Mouse (Mus musculus) stomach, postnatal 0 days (tissue): ENCODE data around the gene Hirip3. TPM values are rescaled to one million over a fixed set of nuclear protein-coding genes. Genes with fewer than 3 reads are reported as not detected.

Experiments
- ATAC-seq: fragments of 200-750 bp; cut with Nextera tagmentation; 2 replicates; pipeline ENCODE4 v1.8.0; 2017; ENCODE audit not compliant: low FRiP score, low TSS enrichment
- DNase-seq: peaks from one replicate; pipeline ENCODE4 v3.0.0-alpha.2; 2016; ENCODE audit warnings: low spot score
- H3K27ac ChIP-seq: fragments of 300-500 bp; sonication (generic); replicated peaks from 2 replicates; pipeline ENCODE4 v1.5.1; 2014; ENCODE audit warnings: mild to moderate bottlenecking, control low read depth
- H3K27me3 ChIP-seq: fragments of 300-500 bp; sonication (generic); 2 replicates; pipeline ENCODE4 v1.6.1; 2014; ENCODE audit warnings: low read length; ENCODE audit not compliant: control insufficient read depth, insufficient read depth
- H3K36me3 ChIP-seq: fragments of 300-500 bp; sonication (generic); 2 replicates; pipeline ENCODE4 v1.6.1; 2014; ENCODE audit warnings: low read length, mixed read lengths; ENCODE audit not compliant: control insufficient read depth, insufficient read depth
- H3K4me1 ChIP-seq: fragments of 300-500 bp; sonication (generic); replicated peaks from 2 replicates; pipeline ENCODE4 v1.6.1; 2014; ENCODE audit warnings: antibody characterized with exemption; ENCODE audit not compliant: control insufficient read depth, insufficient read depth
- H3K4me2 ChIP-seq: fragments of 300-500 bp; sonication (generic); replicated peaks from 2 replicates; pipeline ENCODE4 v1.6.1; 2014; ENCODE audit warnings: low read depth, mild to moderate bottlenecking, control low read depth, moderate library complexity
- H3K4me3 ChIP-seq: fragments of 300-500 bp; sonication (generic); 2 replicates; pipeline ENCODE4 v1.5.1; 2014; ENCODE audit warnings: low read depth, low read length, control low read depth
- H3K9ac ChIP-seq: fragments of 300-500 bp; sonication (generic); 2 replicates; pipeline ENCODE4 v1.6.1; 2014; ENCODE audit warnings: mild to moderate bottlenecking, low read length, control low read depth, mixed read lengths
- H3K9me3 ChIP-seq: fragments of 300-500 bp; sonication (generic); 2 replicates; pipeline ENCODE4 v1.6.1; 2016; ENCODE audit warnings: low read length; ENCODE audit not compliant: control insufficient read depth
- CTCF ChIP-seq: IDR thresholded peaks from 2 replicates; pipeline ENCODE4 v1.5.1; 2016; ENCODE audit warnings: antibody characterized with exemption, low read depth, mild to moderate bottlenecking, moderate library complexity
- EP300 ChIP-seq: optimal IDR thresholded peaks from 2 replicates; pipeline ENCODE3; 2016; ENCODE audit warnings: antibody characterized with exemption
- WGBS: fragments of 180-500 bp; shearing (Covaris S2); extraction: QIAGEN DNeasy Blood & Tissue Kit; methylation state at CpG from one replicate; pipeline ENCODE4 v1.1.7; 2014; 5-methylcytosine and 5-hydroxymethylcytosine counted together
- polyA plus RNA-seq: library from polyadenylated mRNA; unstranded; fragments of >200 nt; fragmentation: Nextera tagmentation; extraction: Ambion mirVana; gene quantifications from 2 replicates; pipeline ENCODE4 v1.2.1, GENCODE M21; 2015

Hirip3 gene
- polyA plus RNA-seq, 1 experiment from 2014 or later, result 7.6 TPM

DNA sequence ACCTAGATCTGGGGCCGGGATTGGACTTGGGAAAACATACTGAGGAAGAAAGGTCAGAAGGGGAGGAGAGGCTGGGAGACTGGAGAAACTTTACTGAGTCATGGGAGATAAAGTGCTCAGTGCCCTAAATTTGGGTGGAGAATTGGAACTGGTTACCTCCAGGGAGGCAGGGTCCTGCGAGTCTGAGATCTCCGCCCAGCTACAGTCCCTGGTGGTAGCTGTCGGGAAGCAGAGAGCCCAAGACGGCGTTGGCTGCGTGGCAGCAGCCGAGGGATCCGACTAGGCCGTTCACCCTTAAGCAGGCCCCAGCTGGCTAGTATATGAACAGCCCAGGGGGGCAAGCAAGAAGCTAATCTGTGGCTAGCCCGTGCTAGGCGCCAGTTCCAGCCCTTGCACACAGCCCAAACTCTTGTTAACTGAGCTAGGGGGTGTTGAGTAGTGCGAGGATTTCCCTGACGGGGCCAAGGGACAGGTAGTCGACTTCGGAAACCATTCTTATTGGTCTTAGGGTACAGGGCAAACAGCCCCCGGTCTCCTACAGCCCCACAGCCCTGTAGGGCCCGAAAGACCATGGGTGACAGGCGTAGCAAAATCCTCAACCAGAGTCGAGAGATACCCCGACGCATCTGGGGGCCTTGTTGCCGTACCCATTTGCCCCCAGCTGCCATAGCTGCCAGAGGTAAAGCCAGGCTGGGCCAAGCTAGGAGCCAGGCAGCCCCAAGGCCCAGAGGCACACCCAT is 8.2 kb downstream of the Hirip3 start:
- Histone ChIP-seq H3K27me3 (no peaks in the 10 kb centered on the region), H3K4me1 (no peaks in the 10 kb centered on the region), H3K9ac (no peak overlapping the region), H3K9me3 (no peaks in the 10 kb centered on the region), H3K36me3 (peaks cover 56% of the 10 kb centered on the region), H3K4me3 (no peak overlapping the region), H3K27ac (no peak overlapping the region), H3K4me2 (no peak overlapping the region)
- 92% methylated on average over 23 of the region's 23 CpGs for WGBS
- no peak for TF ChIP-seq EP300
- no peak for TF ChIP-seq CTCF
- ATAC-seq, result no peak
- DNase-seq, result no peak

DNA sequence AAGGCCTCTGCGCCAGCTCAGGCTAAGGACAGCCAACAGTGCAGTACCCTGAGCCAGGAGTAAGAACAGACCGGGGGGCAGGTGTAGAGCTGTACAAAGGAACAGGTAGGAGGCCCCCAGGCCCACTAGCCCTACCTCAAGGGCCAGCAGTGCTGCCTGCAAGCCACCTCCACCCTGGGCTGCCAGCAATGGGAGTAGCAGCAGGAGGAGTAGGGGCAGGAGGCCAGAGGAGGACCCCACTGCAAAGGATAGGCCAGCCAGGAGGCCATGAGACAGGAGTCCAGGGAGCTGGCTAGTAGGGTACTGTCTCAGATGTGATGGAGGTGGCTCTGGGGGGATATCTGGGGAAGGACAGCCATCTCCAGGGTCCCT is 8.7 kb downstream of the Hirip3 start:
- Histone ChIP-seq H3K4me3 (no peak overlapping the region), H3K36me3 (peaks cover 58% of the 10 kb centered on the region), H3K27me3 (no peaks in the 10 kb centered on the region), H3K9me3 (no peaks in the 10 kb centered on the region), H3K4me2 (no peak overlapping the region), H3K9ac (no peak overlapping the region), H3K4me1 (no peaks in the 10 kb centered on the region), H3K27ac (no peak overlapping the region)
- ATAC-seq, result 0 out of 2 replicates have a peak, but pooled peaks have one; percentile 20
- WGBS, result 81% methylated on average over 2 of the region's 2 CpGs
- TF ChIP-seq CTCF (no peak), EP300 (no peak)
- DNase-seq, result no peak

GRCm38 (mm10) chr7:126877239-126877638 is 15.5 kb downstream of the Hirip3 start:
- Histone ChIP-seq H3K36me3 (peaks cover 57% of the 10 kb centered on the region), H3K9ac (no peak overlapping the region), H3K4me3 (no peak overlapping the region), H3K9me3 (no peaks in the 10 kb centered on the region), H3K27me3 (no peaks in the 10 kb centered on the region), H3K27ac (no peak overlapping the region), H3K4me2 (no peak overlapping the region), H3K4me1 (no peaks in the 10 kb centered on the region)
- ATAC-seq (no peak), DNase-seq (no peak)
- 94% methylated on average over 1 of the region's 1 CpGs for WGBS
- TF ChIP-seq CTCF, result no peak
- no peak for TF ChIP-seq EP300

DNA sequence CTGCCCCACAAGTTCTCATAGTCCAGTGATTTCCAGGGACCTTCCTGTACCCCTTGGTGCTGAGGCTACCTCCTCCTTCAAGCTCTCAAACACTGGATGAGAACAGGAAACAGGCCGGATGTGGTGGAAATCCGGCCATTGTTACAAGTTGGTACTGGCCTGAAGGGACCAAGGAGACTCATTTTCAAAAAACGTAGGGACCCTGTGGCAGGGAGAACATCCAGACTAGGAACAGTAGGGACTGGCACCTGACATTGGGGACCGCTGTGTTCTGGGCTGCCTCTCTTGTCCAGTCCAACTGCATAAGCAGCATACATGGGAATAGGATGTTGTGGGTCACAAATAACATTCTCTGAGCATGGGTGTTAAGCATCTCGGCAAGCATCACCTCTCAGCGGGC is 19.3 kb downstream of the Hirip3 start:
- ATAC-seq (no peak), DNase-seq (no peak)
- Histone ChIP-seq H3K4me1 (0 out of 2 replicates have a peak, but pooled peaks cover 4% of the 10 kb centered on the region), H3K9me3 (no peaks in the 10 kb centered on the region), H3K27me3 (no peaks in the 10 kb centered on the region), H3K4me3 (no peak overlapping the region), H3K36me3 (peaks cover 35% of the 10 kb centered on the region), H3K9ac (no peak overlapping the region), H3K4me2 (no peak overlapping the region; the same call in 1 of the 2 replicates), H3K27ac (0 out of 2 replicates have a peak overlapping the region, but pooled peaks have one; percentile 2)
- TF ChIP-seq CTCF, result no peak
- TF ChIP-seq EP300, result no peak
- 64% methylated on average over 6 of the region's 6 CpGs for WGBS

GRCm38 (mm10) chr7:126883731-126884181 is 22.0 kb downstream of the Hirip3 start:
- DNase-seq, result peak; percentile 36
- Histone ChIP-seq H3K27ac (peak overlapping the region; percentile 95), H3K4me2 (peak overlapping the region; percentile 100), H3K4me1 (0 out of 2 replicates have a peak, but pooled peaks cover 4% of the 10 kb centered on the region), H3K9me3 (no peaks in the 10 kb centered on the region), H3K36me3 (peaks cover 12% of the 10 kb centered on the region), H3K4me3 (peak overlapping the region; percentile 87), H3K9ac (peak overlapping the region; percentile 92), H3K27me3 (no peaks in the 10 kb centered on the region)
- whole genome bisulfite sequencing, result under 1% methylated on average over 14 of the region's 15 CpGs
- TF ChIP-seq EP300 (no peak), CTCF (no peak)
- no peak for ATAC-seq
